In genomic region chr6:94139952-94140414, GRCm38 (mm10) we compare ENCODE assay signal across 11 mouse cellular contexts.
DNase-seq lines count a peak whose midpoint lies in the region.
"Had no signal": no experiment of that assay in that cellular context is flagged by ENCODE, and none has a peak within 500 bp of the region (broad histone marks: within the 10 kb centered on the region; RNA-seq: fewer than 3 reads in every experiment).

No protein-coding gene starts in this region.

- DNase-seq in adrenal gland, postnatal 25 days: peak; percentile 24
- no peak for DNase-seq in adrenal gland, adult 8-10 months
- DNase-seq in kidney, adult 9 months: peak; percentile 16
- DNase-seq in kidney, adult 8-10 months: no peak
- DNase-seq in retina, embryonic 14.5 days (ENCODE audit: low spot score): peak; percentile 29
- no peak for DNase-seq in retina, postnatal 1 day
- DNase-seq in thymus, postnatal 14 days: no peak
- DNase-seq in layer of hippocampus, adult 9-11 months: no peak
- DNase-seq: embryo, embryonic 11 days; gastrocnemius, postnatal 10 days; liver, embryonic 13.5 days had no signal

Comparison
In these comparisons a context has a peak if more than half of its experiments do, and no peak if none do; other contexts are left out.
1. DNase-seq: peak in adrenal gland, postnatal 25 days (single experiment), kidney, adult 9 months (single experiment) and retina, embryonic 14.5 days (single experiment); none in adrenal gland, adult 8-10 months (single experiment), kidney, adult 8-10 months (0 of 2), retina, postnatal 1 day (single experiment), thymus, postnatal 14 days (single experiment) and layer of hippocampus, adult 9-11 months (single experiment).